Mouse (Mus musculus) stomach, embryonic 16.5 days (tissue): ENCODE results near the gene Met. TPM values are rescaled to one million over a fixed set of nuclear protein-coding genes. Genes with fewer than 3 reads are reported as not detected.

ENCODE experiments used
- ATAC-seq: fragments of 200-750 bp; cut with Nextera tagmentation; 2 replicates; pipeline ENCODE4 v1.8.0; 2017; ENCODE audit warnings: moderate number of reproducible peaks, moderate TSS enrichment; ENCODE audit not compliant: insufficient read depth, low FRiP score
- H3K27ac ChIP-seq: fragments of 300-500 bp; sonication (generic); 2 replicates; pipeline ENCODE4 v1.5.1; 2014; ENCODE audit warnings: low read length
- H3K27me3 ChIP-seq: fragments of 300-500 bp; sonication (generic); 2 replicates; pipeline ENCODE4 v1.6.1; 2014; ENCODE audit warnings: low read length, control low read depth, mixed read lengths; ENCODE audit not compliant: control insufficient read depth, insufficient read depth
- H3K36me3 ChIP-seq: fragments of 300-500 bp; sonication (generic); 2 replicates; pipeline ENCODE4 v1.6.1; 2014; ENCODE audit warnings: low read length; ENCODE audit not compliant: control insufficient read depth, insufficient read depth
- H3K4me1 ChIP-seq: fragments of 300-500 bp; sonication (generic); 2 replicates; pipeline ENCODE4 v1.6.1; 2014; ENCODE audit warnings: low read length, control low read depth, mixed read lengths; ENCODE audit not compliant: control insufficient read depth, insufficient read depth
- H3K4me2 ChIP-seq: fragments of 300-500 bp; sonication (generic); 2 replicates; pipeline ENCODE4 v1.6.1; 2014; ENCODE audit warnings: low read depth, low read length, mixed read lengths
- H3K4me3 ChIP-seq: fragments of 300-500 bp; sonication (generic); replicated peaks from 2 replicates; pipeline ENCODE4 v1.5.1; 2014; ENCODE audit warnings: mild to moderate bottlenecking, low read length
- H3K9ac ChIP-seq: fragments of 300-500 bp; sonication (generic); 2 replicates; pipeline ENCODE4 v1.6.1; 2014; ENCODE audit warnings: low read length
- H3K9me3 ChIP-seq: fragments of 300-500 bp; sonication (generic); replicated peaks from 2 replicates; pipeline ENCODE4 v1.6.1; 2016; ENCODE audit warnings: low read length, control low read depth; ENCODE audit not compliant: control insufficient read depth
- WGBS: fragments of 180-500 bp; shearing (Covaris S2); extraction: QIAGEN DNeasy Blood & Tissue Kit; methylation state at CpG from one replicate; pipeline ENCODE4 v1.1.7; 2014; 5-methylcytosine and 5-hydroxymethylcytosine counted together
- polyA plus RNA-seq: library from polyadenylated mRNA; unstranded; fragments of >200 nt; fragmentation: Nextera tagmentation; extraction: Ambion mirVana; gene quantifications from 2 replicates; pipeline ENCODE4 v1.2.1, GENCODE M21; 2015

Met gene
- polyA plus RNA-seq, 1 experiment from 2014 or later = 12.3 TPM

DNA sequence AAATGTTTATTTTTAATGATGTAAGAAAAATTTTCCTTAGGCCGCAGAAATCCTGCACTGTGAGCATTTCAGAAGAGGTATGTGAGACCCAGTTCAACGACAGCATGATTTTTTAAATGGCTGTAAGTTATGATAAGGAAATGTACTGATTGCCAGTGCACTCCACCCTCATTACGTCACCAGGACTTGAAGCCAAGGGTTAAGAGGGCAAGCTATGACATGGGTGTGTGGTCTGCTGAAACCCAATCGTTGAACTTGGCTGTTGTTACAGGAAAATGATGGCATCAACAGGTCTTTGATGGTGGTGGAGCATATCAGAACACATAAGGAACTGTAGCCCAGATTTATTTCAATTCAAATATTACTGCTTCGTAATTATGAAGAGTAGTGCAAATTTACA is 109.6 kb downstream of the Met start:
- Histone ChIP-seq H3K27ac (no peak overlapping the region), H3K27me3 (no peaks in the 10 kb centered on the region), H3K4me2 (no peak overlapping the region), H3K9me3 (0 out of 2 replicates have a peak, but pooled peaks cover 7% of the 10 kb centered on the region), H3K4me1 (no peaks in the 10 kb centered on the region), H3K4me3 (no peak overlapping the region), H3K9ac (no peak overlapping the region), H3K36me3 (peaks cover 3% of the 10 kb centered on the region; the same call in 1 of the 2 replicates)
- 53% methylated on average over 5 of the region's 5 CpGs for WGBS
- ATAC-seq = peak; percentile 47

DNA sequence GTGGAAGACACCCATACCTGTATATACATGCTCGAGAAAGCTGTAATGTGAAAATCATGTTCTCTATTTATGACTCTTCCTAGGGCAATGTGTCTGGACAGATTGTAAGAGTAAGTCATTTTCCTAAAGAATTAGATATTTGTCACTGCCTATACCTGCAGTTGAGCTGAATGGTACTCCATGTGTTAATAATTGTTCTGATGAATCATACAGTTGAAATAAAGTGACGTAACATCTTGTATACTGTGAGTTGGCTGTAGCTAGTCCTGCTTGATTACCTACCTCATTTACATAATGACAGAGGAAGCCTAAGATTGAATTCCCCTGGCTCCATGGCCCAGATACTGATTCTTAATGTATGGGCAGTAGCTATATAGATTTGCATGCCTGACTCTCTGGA is 110.1 kb downstream of the Met start:
- Histone ChIP-seq H3K9ac (no peak overlapping the region), H3K4me3 (no peak overlapping the region), H3K27ac (no peak overlapping the region), H3K9me3 (0 out of 2 replicates have a peak, but pooled peaks cover 7% of the 10 kb centered on the region), H3K27me3 (no peaks in the 10 kb centered on the region), H3K4me2 (no peak overlapping the region), H3K36me3 (peaks cover 3% of the 10 kb centered on the region; the same call in 1 of the 2 replicates), H3K4me1 (no peaks in the 10 kb centered on the region)
- 79% methylated on average over 2 of the region's 2 CpGs for WGBS
- no peak for ATAC-seq

DNA sequence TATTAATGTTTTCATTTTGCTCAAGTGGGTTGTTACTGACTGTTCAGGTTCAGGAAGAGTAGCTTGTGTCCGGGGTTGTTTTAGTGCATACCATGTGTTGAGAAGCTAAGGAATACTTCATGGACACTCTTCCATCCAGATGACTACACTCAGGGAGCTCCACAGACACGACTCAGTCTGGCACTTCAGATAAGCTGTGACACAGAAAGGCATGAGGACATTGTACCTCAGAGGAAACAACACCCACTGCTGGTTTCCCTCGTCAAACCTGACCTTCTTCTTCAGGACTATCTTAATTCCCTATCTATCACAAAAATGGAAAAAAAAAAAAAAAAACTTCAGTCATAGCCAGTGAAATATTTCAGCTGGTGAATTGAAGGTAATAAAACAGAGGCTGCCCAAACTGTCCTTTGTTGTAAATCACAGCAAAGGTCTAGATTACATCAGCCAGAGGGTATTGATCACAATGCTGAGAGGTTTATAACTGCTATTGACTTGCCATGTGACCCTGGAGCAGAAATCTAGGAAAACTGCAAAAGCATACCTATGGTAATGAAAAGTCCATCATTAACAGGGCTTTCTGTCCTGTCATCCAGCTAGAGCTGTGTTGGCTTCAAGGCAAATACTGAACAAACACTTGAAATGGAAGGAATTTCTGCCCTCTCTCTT is 114.6 kb downstream of the Met start:
- WGBS = 46% methylated on average over 3 of the region's 3 CpGs
- Histone ChIP-seq H3K9me3 (0 out of 2 replicates have a peak, but pooled peaks cover 7% of the 10 kb centered on the region), H3K27ac (no peak overlapping the region), H3K36me3 (0 out of 2 replicates have a peak, but pooled peaks cover 3% of the 10 kb centered on the region), H3K4me3 (no peak overlapping the region), H3K4me2 (no peak overlapping the region), H3K27me3 (no peaks in the 10 kb centered on the region), H3K9ac (no peak overlapping the region), H3K4me1 (no peaks in the 10 kb centered on the region)
- ATAC-seq = no peak

GRCm38 (mm10) chr6:17580349-17580748 is 116.7 kb downstream of the Met start:
- H3K4me1 ChIP-seq = no peaks in the 10 kb centered on the region; the same call in 1 of the 2 replicates
- 83% methylated on average over 3 of the region's 3 CpGs for WGBS
- H3K27ac ChIP-seq = no peak overlapping the region
- no peak overlapping the region for H3K4me3 ChIP-seq
- no peak for ATAC-seq
- no peak overlapping the region for H3K4me2 ChIP-seq
- H3K9ac ChIP-seq = no peak overlapping the region
- no peaks in the 10 kb centered on the region for H3K9me3 ChIP-seq
- no peaks in the 10 kb centered on the region for H3K36me3 ChIP-seq
- H3K27me3 ChIP-seq = no peaks in the 10 kb centered on the region

DNA sequence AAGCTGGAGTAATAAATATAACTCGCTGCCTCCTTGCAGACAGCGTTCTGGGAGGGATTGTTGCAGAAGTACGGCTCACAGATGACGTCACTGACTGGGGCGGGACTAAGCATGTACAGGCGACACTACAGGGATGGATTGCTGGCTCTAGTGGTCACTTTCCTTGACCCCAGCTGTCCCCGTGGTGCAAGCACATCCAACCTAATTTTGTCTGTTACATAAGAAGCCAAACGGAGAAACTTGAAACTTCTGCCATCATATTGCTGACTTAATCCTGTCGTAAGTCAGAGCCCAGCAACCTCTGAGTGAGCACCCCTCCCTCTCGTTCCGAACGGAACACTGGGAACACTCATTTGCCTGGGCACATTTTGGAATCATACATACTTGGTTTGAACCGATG is 120.4 kb downstream of the Met start:
- ATAC-seq = peak; percentile 58; the same call in 1 of the 2 replicates
- Histone ChIP-seq H3K4me3 (peak overlapping the region; percentile 44), H3K9ac (peak overlapping the region; percentile 57; the same call in 1 of the 2 replicates)

DNA sequence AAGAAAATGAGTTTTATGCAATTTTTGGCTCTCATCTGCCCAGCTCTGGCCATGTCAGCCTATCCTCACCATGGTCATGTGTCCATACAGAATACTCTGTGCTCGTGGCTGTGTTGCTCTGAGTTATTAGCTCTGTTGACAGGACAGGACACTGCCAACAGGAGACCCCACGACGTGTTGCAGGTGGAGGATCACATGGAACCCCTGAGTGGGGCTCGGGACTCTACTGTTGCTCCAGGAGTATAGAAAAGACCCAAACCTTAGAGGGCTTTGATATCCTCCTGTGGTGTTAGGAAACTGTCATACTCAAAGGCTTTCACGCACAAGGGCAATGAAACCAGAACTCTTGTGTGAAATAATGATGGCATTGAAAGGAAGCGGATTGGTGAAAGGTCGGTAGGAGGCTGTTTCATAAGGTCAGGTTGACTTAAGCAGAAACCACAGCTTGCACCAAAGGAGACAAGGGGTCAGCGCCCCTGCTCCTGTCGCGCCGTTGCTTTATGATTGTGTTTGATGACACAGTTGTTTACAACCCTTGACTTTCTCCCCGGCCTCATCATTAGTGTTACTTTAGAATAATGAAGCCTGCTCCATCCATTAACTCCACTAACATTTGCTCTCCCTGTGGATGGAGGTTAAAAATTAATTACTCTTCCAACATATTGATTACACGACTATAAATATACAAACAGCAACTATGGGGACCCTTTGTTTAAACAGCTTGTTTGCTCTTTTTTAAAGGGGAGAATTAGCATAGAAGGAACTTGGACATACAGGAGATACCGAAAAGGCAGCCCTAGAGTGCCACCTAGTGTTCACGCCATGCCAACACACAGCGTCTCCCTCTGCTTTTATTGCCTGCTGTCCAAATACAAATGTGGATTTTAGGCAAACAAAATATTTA is 125.7 kb downstream of the Met start:
- WGBS = 24% methylated on average over 16 of the region's 16 CpGs

More for the DNA sequence above, 120.4 kb downstream of the Met start:
- Histone ChIP-seq H3K27ac (no peak overlapping the region), H3K4me2 (peak overlapping the region; percentile 51), H3K9me3 (no peaks in the 10 kb centered on the region), H3K4me1 (no peaks in the 10 kb centered on the region; the same call in 1 of the 2 replicates), H3K36me3 (no peaks in the 10 kb centered on the region), H3K27me3 (no peaks in the 10 kb centered on the region)
- whole genome bisulfite sequencing = 20% methylated on average over 13 of the region's 13 CpGs

DNA sequence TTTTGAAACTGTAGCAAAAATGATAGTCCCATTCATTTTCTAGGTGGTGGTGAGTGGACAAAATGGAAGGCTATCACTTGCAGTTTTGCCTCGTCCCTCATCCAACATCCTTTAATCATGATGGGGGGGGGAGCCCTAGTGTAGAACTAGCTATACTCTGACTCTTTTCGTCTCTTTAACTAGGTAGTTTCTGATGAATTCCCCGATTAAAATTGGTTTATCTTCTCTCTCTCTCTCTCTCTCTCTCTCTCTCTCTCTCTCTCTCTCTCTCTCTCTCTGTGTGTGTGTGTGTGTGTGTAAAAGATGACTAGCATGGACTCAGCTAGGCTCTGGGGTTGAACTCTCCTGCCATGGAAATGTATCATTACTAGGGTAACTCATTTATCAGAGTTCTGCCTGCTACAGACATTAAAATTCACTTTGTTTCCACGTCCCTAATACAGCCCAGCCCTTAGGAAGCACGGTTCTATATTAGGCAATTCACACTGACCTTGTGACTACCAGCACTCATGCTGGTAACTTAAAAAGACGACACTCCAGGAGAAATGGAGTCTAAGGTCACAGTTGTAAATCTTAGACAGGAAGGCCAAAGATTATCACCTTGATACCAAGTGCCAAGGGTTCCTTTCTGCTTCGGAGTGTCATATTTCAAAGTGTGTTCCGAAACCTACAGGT is 126.5 kb downstream of the Met start:
- no peak overlapping the region for H3K4me2 ChIP-seq
- H3K9ac ChIP-seq = no peak overlapping the region
- WGBS = 35% methylated on average over 8 of the region's 8 CpGs
- H3K4me3 ChIP-seq = no peak overlapping the region
- ATAC-seq = no peak
- no peak overlapping the region for H3K27ac ChIP-seq
- H3K27me3 ChIP-seq = no peaks in the 10 kb centered on the region
- peaks cover 10% of the 10 kb centered on the region for H3K9me3 ChIP-seq
- H3K36me3 ChIP-seq = no peaks in the 10 kb centered on the region
- no peaks in the 10 kb centered on the region for H3K4me1 ChIP-seq

More for the DNA sequence above, 125.7 kb downstream of the Met start:
- H3K4me3 ChIP-seq = no peak overlapping the region
- no peaks in the 10 kb centered on the region for H3K27me3 ChIP-seq
- peak overlapping the region; percentile 49; the same call in 1 of the 2 replicates for H3K9ac ChIP-seq
- H3K4me2 ChIP-seq = peak overlapping the region; percentile 35
- no peak overlapping the region for H3K27ac ChIP-seq
- no peaks in the 10 kb centered on the region for H3K36me3 ChIP-seq
- no peaks in the 10 kb centered on the region for H3K4me1 ChIP-seq
- peaks cover 9% of the 10 kb centered on the region for H3K9me3 ChIP-seq
- peak; percentile 77; the same call in 1 of the 2 replicates for ATAC-seq

- WGBS = 92% methylated on average over 2 of the region's 2 CpGs
- no peak overlapping the region for H3K4me3 ChIP-seq
- no peaks in the 10 kb centered on the region for H3K36me3 ChIP-seq
- peaks cover 10% of the 10 kb centered on the region for H3K9me3 ChIP-seq
- ATAC-seq = no peak
- no peak overlapping the region for H3K9ac ChIP-seq
- H3K4me2 ChIP-seq = no peak overlapping the region
- H3K27ac ChIP-seq = no peak overlapping the region
- no peaks in the 10 kb centered on the region for H3K4me1 ChIP-seq
- H3K27me3 ChIP-seq = no peaks in the 10 kb centered on the region
Observed at GRCm38 (mm10) chr6:17593971-17594370, 130.4 kb downstream of the Met start.
